Mouse (Mus musculus): ENCODE measurements around the gene Sema3f. TPM values are rescaled to one million over a fixed set of nuclear protein-coding genes. Genes with fewer than 3 reads are reported as not detected.

Gene Sema3f
- polyA plus RNA-seq, 1 experiment from 2014 or later, result 3.9 TPM

GRCm38 (mm10) chr9:107718781-107719540 lies 8.7 kb upstream of the Sema3f start:
- 80% methylated on average over 10 of the region's 10 CpGs for WGBS
- H3K4me2 ChIP-seq (replicated peaks; ENCODE audit: low read depth), result no peak overlapping the region
- H3K27me3 ChIP-seq (replicated peaks; ENCODE audit: control insufficient read depth, insufficient read depth, low read length), result no peaks in the 10 kb centered on the region
- no peak for ATAC-seq
- H3K36me3 ChIP-seq (ENCODE audit: control insufficient read depth, insufficient read depth), result no peaks in the 10 kb centered on the region
- TF ChIP-seq CTCF (IDR thresholded peaks at IDR 0.05; ENCODE audit: low read depth), result no peak
- no peak overlapping the region for H3K27ac ChIP-seq (ENCODE audit: low read depth, low read length)
- H3K9ac ChIP-seq (ENCODE audit: low read depth, low read length), result no peak overlapping the region
- H3K4me1 ChIP-seq (replicated peaks; ENCODE audit: control insufficient read depth, insufficient read depth, low read length), result peaks cover 2% of the 10 kb centered on the region
- no peaks in the 10 kb centered on the region for H3K9me3 ChIP-seq (ENCODE audit: control insufficient read depth)
- no peak overlapping the region for H3K4me3 ChIP-seq (ENCODE audit: low read depth, low read length)

GRCm38 (mm10) chr9:107716951-107717350 lies 6.7 kb upstream of the Sema3f start:
- Histone ChIP-seq H3K27ac (ENCODE audit: low read depth, low read length) (no peak overlapping the region), H3K4me1 (replicated peaks; ENCODE audit: control insufficient read depth, insufficient read depth, low read length) (no peaks in the 10 kb centered on the region), H3K36me3 (ENCODE audit: control insufficient read depth, insufficient read depth) (no peaks in the 10 kb centered on the region), H3K4me2 (replicated peaks; ENCODE audit: low read depth) (no peak overlapping the region), H3K4me3 (ENCODE audit: low read depth, low read length) (no peak overlapping the region), H3K9ac (ENCODE audit: low read depth, low read length) (no peak overlapping the region), H3K9me3 (ENCODE audit: control insufficient read depth) (no peaks in the 10 kb centered on the region), H3K27me3 (replicated peaks; ENCODE audit: control insufficient read depth, insufficient read depth, low read length) (no peaks in the 10 kb centered on the region)
- ATAC-seq, result no peak
- 54% methylated on average over 6 of the region's 6 CpGs for WGBS
- no peak for TF ChIP-seq CTCF (IDR thresholded peaks at IDR 0.05; ENCODE audit: low read depth)

- H3K36me3 ChIP-seq (ENCODE audit: control insufficient read depth, insufficient read depth), result no peaks in the 10 kb centered on the region
- 85% methylated on average over 2 of the region's 2 CpGs for WGBS
- no peaks in the 10 kb centered on the region for H3K4me1 ChIP-seq (replicated peaks; ENCODE audit: control insufficient read depth, insufficient read depth, low read length)
- H3K4me2 ChIP-seq (replicated peaks; ENCODE audit: low read depth), result no peak overlapping the region
- no peak overlapping the region for H3K27ac ChIP-seq (ENCODE audit: low read depth, low read length)
- no peaks in the 10 kb centered on the region for H3K27me3 ChIP-seq (replicated peaks; ENCODE audit: control insufficient read depth, insufficient read depth, low read length)
- H3K9me3 ChIP-seq (ENCODE audit: control insufficient read depth), result no peaks in the 10 kb centered on the region
- H3K4me3 ChIP-seq (ENCODE audit: low read depth, low read length), result no peak overlapping the region
- no peak for TF ChIP-seq CTCF (IDR thresholded peaks at IDR 0.05; ENCODE audit: low read depth)
- no peak overlapping the region for H3K9ac ChIP-seq (ENCODE audit: low read depth, low read length)
- no peak for ATAC-seq
Measured at GRCm38 (mm10) chr9:107715632-107716031, 5.4 kb upstream of the Sema3f start.

GRCm38 (mm10) chr9:107714221-107714952 lies 4.1 kb upstream of the Sema3f start:
- H3K36me3 ChIP-seq (ENCODE audit: control insufficient read depth, insufficient read depth), result no peaks in the 10 kb centered on the region
- TF ChIP-seq CTCF (IDR thresholded peaks at IDR 0.05; ENCODE audit: low read depth), result peak; percentile 10; the same call in 1 of the 2 replicates
- H3K27ac ChIP-seq (ENCODE audit: low read depth, low read length), result no peak overlapping the region
- H3K4me1 ChIP-seq (replicated peaks; ENCODE audit: control insufficient read depth, insufficient read depth, low read length), result no peaks in the 10 kb centered on the region
- H3K4me2 ChIP-seq (replicated peaks; ENCODE audit: low read depth), result no peak overlapping the region
- no peak for ATAC-seq
- H3K4me3 ChIP-seq (ENCODE audit: low read depth, low read length), result no peak overlapping the region
- WGBS, result 22% methylated on average over 12 of the region's 12 CpGs
- no peaks in the 10 kb centered on the region for H3K9me3 ChIP-seq (ENCODE audit: control insufficient read depth)
- no peak overlapping the region for H3K9ac ChIP-seq (ENCODE audit: low read depth, low read length)
- H3K27me3 ChIP-seq (replicated peaks; ENCODE audit: control insufficient read depth, insufficient read depth, low read length), result no peaks in the 10 kb centered on the region

- Histone ChIP-seq H3K4me2 (replicated peaks; ENCODE audit: low read depth) (peak overlapping the region; percentile 99), H3K36me3 (ENCODE audit: control insufficient read depth, insufficient read depth) (0 out of 2 replicates have a peak, but pooled peaks cover 8% of the 10 kb centered on the region), H3K27ac (ENCODE audit: low read depth, low read length) (peak overlapping the region; percentile 66; the same call in 1 of the 2 replicates), H3K9me3 (ENCODE audit: control insufficient read depth) (no peaks in the 10 kb centered on the region), H3K9ac (ENCODE audit: low read depth, low read length) (peak overlapping the region; percentile 72), H3K4me1 (replicated peaks; ENCODE audit: control insufficient read depth, insufficient read depth, low read length) (peaks cover 6% of the 10 kb centered on the region), H3K27me3 (replicated peaks; ENCODE audit: control insufficient read depth, insufficient read depth, low read length) (peaks cover 4% of the 10 kb centered on the region; the same call in 1 of the 2 replicates), H3K4me3 (ENCODE audit: low read depth, low read length) (peak overlapping the region; percentile 59)
- under 1% methylated on average over 53 of the region's 55 CpGs for WGBS
- ATAC-seq, result peak; percentile 17; the same call in 1 of the 2 replicates
- no peak for TF ChIP-seq CTCF (IDR thresholded peaks at IDR 0.05; ENCODE audit: low read depth)
Measured at GRCm38 (mm10) chr9:107709096-107709696, 1.1 kb downstream of the Sema3f start.
